Mouse (Mus musculus) gastrocnemius, postnatal 14 days (tissue): ENCODE measurements around the gene Car7. TPM values are rescaled to one million over a fixed set of nuclear protein-coding genes. Genes with fewer than 3 reads are reported as not detected.
A peak's percentile ranks its signal among the peaks of the same experiment; 100 is the strongest.

Experiments
- DNase-seq: peaks from one replicate; pipeline ENCODE4 v3.0.0; 2021; ENCODE audit warnings: mixed read lengths
- intact Hi-C: fragments of 180-260 bp; cut with DNase I; formaldehyde crosslinking; loops from one replicate; pipeline ENCODE4 v1.15.1; 2025; ENCODE audit warnings: low total_unique reads
- long read RNA-seq, 2 experiments: library from polyadenylated mRNA; stranded (forward); transcript quantifications; one replicate each; pipeline ENCODE4 v2.0.0; 2021
- total RNA-seq, 2 experiments: library from RNA; stranded (reverse); gene quantifications; 2 replicates each; pipeline ENCODE4 v1.2.3; 2021

Car7 gene
- total RNA-seq, result 1 to 10 TPM; 1.0 to 1.1 TPM
- long read RNA-seq, experiment 1, partial matches to known transcripts, result 0 of 2 reads
- long read RNA-seq, experiment 1, other reads (novel, unspliced or antisense), result 0 of 2 reads
- long read RNA-seq, experiment 2, partial matches to known transcripts, result 0 of 5 reads
- long read RNA-seq, experiment 2, other reads (novel, unspliced or antisense), result 1 of 5 reads

DNA sequence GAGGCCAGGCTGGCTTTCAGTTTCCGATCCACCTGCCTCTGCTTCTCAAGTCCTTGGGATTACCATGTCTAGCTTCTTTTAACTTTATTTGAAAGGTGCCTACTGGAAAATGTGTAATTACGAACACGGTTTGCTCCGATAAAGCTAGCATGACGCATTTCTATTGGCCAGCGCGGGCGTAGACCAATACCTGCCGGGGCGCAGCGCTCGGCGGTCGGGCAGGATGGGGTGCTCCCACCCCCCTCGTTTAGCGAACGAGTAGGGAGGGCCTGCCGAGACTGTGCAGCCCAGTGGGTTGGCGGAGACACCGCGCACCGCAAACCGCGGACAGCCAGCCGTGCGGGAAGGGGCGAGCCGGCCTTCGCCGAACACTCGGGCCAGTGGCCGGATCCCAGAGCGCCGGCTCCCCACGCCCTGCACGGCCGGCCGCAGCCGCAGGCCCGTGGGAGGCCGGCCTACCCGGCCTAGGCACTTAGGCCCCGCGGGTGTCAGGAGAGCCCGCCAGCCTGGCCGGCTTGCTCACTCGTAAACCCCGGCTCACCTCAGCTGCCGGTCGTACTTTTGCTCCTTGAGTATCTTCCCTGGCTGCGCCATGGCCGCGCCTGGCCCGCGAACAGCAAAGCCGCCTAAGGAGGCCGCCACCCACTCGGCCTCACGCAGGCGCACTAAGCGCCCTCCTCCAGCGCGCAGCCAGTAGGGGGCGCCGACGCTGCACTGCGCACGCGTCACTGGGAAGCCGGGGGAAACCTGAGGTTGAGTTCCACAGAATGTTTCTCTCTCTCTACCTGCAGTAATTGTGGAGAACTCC, at the start of gene Car7, which contains the start of gene Nae1:
Gene Car7 (plus strand): TSS at position 719 of the 808 bp plus-strand sequence.
Gene Nae1 (minus strand): TSS at position 667 of the 808 bp plus-strand sequence.
- intact Hi-C loops, result loop anchor here (5.0 kb wide), 1 partner anchor 33 kb away; no protein-coding TSS in a partner anchor

DNA sequence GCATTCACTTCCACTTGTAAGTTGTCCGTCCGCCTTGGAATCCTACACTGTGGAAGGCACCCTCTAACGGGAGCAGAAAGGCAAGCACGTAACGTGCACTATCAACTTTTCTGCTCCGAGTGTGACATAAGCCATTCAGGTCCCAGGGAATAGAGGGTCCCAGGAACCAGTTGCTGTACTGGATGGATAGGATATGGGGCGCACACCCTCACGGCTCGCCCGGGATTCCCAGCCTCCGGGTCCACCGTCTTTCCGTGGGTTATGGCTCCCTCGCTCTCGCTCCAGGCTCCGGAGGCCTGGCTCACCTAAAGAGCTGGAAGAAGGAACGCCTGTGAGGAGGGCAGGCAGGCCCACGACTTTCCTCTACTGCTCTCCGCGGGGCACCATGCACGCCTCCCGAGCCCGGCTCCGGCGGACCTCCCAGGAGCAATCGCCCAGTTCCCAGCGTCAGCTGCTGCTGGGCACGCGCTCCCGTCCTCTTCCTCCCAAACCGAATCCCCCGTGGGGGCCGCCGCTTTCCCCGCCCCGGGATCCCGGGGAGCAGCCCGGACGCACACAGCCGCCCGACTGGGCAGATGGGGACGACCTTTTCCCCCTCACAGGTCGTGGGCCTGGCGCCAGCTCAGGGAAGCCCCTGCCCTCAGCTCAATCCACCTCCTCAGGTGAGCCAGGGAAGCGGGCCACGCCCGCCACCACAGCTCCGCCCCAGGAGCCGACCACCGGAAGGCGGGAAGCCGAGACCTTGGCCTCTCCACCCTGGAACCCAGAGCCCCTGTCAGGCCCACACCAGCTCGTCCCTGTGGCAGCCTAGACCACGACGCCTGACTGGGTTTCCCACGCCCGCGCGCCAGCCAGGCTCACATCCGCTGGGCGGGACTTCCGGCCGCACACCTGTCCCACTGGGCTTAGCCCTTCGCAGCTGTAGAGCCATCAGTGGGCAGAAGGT, 25.2 kb upstream of the Car7 start, which contains the start of gene Terb1:
Gene Terb1 (minus strand): TSS at position 850 of the 946 bp plus-strand sequence.
- peak; percentile 29 for DNase-seq
- intact Hi-C loops, result no loop called here

More for the DNA sequence above, at the start of gene Car7, which contains the start of gene Nae1:
- DNase-seq, result peak; percentile 91

DNA sequence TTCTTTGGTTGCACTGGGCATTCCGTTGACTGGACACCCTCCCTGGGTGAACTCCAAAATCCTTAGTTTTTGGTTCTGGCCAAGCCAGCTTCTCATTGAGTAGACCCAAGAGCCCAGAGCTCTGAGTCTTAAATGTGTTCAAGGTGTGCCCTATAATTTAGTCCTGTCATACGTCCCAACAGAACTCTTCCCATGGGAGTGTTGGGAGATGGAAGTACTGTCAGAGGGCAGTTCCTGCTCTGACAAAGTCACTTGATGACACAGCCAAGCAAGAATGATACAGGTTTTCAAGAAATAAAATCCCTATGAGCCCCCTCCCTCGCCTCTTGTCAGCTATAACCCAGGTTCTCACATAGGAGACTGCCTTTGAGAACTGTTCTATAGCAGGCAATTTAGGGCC, 24.4 kb upstream of the Car7 start:
- DNase-seq, result no peak
- intact Hi-C loops, result no loop called here

DNA sequence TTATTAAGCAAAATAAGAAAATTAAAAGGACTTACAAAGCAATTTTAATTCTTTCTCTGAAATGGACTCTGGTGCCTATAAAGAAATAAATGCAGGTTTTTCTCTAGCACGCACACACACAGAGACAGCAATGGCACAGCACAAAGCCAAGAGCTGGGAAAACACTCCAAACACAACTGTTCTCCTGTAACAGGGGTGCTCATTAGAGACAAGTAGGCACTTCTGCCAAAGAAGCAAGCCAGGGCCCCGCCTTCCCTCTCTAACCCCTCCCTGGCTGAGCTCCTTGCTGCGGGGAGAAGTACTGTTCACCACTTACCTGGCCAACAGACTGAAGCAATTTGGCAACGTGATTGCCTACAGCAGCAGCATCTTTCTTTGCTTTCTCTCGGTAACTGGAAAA, 16.6 kb upstream of the Car7 start:
- intact Hi-C loops, result no loop called here

DNA sequence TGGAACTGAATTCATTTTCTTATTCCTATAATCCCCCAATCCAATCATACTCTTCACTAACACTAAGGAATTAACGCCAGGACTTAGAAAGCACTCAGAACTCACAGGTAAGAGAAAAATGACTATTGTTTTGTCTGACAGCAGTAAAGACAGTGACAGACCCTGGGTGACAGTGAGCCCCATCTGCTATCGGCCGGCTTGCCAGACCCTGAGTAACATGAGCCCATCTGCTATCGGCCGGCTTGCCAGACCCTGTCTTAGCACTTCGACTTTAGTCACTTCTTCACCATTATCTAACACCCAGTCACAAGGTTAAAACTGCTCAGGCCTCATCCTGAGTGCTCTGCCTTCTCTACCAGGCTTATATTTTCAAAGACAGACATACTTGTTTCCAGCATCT, 4.8 kb upstream of the Car7 start:
- DNase-seq, result no peak
- intact Hi-C loops, result loop anchor here (5.0 kb wide), 1 partner anchor 38 kb away; no protein-coding TSS in a partner anchor

More for the DNA sequence above, 16.6 kb upstream of the Car7 start:
- no peak for DNase-seq

DNA sequence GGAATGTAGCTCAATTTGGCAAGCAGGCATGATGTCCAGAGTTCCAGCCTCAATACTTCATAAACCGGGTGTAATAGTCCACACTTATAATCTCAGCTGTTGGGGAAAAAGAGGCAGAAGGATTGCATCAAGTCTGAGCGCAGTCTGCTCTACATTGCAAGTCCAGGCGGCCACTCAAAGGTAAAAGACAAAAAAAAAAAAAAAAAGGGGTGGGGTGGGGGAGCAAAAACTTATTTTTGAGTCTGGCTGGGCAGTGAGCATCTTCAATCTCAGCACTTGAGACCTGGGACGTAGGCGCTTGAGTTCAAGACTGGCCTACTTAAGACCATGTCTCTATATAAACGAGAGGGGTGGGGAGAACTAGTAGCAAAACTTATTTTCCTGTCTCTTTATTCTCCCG, 938 bp upstream of the Car7 start:
- no peak for DNase-seq
- intact Hi-C loops, result loop anchor here (5.0 kb wide), 1 partner anchor 34 kb away; no protein-coding TSS in a partner anchor

DNA sequence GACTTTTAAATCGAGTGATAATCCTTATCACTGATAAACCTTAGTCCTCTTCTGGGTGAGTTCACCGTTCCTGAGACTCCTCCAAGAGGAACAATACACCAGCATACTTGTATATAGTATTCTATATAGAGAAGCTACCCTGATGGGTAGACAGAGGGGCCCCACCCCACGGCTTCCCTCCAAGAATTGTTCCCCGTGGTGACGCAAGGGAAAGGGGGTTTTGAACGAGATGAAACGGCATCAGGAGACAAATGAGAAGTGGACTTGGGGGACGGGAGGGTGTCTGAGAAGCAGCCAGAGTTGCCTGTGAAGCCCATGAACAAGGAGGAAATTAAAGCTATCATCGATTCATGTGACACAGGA, 271 bp downstream of the Car7 start:
- DNase-seq, result no peak
- intact Hi-C loops, result loop anchor here (5.0 kb wide), 1 partner anchor 33 kb away; no protein-coding TSS in a partner anchor

DNA sequence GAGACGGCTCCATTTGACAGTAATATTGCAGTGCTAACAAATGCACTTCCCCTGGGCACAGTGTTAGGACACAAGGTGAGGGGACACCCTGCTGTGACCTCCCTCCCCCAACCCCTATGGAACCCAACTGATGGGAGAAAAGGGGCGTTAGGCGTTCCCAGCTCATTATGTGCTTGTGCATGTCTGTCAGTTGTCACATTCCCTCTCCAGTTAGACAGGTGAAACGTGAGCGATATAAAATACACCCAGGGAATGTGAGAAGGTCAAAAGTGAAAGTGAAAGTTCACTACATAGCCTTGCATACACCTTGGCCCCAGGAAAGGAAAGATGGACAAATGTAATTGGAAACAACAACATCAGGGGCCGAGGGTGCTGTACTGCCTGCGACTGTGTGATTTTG, 889 bp downstream of the Car7 start:
- intact Hi-C loops, result no loop called here
- no peak for DNase-seq

DNA sequence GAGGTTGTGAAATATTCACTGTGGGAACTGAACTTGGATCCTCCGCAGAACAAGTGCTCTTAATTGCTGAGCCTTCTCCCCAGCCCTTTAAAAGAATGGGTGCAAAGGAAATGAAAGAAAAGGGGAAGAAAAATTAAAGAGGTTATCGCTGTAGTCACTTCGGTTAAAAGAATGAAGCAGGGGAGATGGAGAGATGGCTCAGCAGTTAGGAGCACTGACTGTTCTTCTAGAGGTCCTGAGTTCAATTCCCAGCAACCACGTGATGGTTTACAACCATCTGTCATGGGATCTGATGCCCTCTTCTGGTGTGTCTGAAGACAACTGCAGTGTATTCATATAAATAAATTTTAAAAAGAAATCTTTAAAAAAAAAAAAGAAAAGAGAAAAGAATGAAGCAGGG, 1.5 kb downstream of the Car7 start:
- intact Hi-C loops, result no loop called here
- no peak for DNase-seq

DNA sequence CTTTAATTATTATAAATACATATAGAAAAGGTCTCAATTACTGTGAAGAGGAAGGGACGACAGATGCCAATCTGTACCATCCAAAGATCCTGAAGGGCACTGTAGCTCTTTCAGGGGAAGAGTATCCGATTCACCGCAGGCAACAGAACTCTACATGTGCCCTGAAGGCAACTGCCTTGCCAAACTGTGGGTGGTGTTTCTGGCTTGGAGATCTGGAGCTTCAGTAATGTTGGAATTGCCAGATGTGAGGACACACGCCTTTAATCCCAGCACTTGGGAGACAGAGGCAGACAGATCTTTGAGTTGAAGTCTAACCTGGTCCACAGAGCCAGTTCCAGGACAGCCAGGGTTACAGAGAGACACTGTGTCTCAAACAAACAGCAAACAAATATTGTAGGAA, 4.4 kb downstream of the Car7 start:
- intact Hi-C loops, result no loop called here
- DNase-seq, result no peak

DNA sequence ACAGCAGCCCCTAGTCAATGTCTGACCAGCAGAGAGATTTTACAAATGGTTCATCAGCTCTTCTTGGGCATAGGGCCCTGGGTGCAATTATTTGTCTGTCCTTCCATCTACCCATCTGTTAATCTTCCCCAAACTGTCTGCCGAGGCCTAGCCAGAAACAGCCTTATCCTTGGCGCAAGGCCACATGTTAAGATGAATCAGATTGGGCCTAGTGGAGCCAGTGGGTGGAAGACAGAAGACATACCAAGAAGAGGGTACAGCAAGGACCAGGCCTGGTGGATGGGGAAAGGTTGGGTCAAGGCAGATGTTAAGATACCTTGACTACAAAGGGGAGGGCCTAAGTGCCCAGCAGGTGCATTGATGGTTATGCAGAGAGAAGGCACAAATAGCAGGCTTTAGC, 5.1 kb downstream of the Car7 start:
- DNase-seq, result no peak
- intact Hi-C loops, result no loop called here

DNA sequence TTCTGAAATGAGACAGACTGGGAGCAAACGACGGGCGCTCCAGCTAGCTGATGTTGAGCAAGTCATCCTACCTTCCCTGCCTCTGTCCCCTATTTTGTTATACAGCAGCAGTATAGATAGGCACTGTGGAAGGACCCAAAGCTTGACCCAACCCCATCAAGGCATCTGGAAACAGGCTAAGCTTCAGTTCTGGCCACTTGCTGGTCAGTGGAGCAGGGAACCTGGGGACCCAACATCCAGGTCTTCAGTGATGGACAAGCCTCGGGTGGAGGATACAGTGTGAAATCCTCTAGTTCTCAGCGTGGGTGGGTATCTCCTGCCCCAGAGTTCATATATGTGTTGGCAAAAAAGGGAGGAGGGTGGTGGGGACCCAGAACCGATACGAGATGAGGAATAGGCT, 5.7 kb downstream of the Car7 start:
- intact Hi-C loops, result no loop called here
- DNase-seq, result no peak

DNA sequence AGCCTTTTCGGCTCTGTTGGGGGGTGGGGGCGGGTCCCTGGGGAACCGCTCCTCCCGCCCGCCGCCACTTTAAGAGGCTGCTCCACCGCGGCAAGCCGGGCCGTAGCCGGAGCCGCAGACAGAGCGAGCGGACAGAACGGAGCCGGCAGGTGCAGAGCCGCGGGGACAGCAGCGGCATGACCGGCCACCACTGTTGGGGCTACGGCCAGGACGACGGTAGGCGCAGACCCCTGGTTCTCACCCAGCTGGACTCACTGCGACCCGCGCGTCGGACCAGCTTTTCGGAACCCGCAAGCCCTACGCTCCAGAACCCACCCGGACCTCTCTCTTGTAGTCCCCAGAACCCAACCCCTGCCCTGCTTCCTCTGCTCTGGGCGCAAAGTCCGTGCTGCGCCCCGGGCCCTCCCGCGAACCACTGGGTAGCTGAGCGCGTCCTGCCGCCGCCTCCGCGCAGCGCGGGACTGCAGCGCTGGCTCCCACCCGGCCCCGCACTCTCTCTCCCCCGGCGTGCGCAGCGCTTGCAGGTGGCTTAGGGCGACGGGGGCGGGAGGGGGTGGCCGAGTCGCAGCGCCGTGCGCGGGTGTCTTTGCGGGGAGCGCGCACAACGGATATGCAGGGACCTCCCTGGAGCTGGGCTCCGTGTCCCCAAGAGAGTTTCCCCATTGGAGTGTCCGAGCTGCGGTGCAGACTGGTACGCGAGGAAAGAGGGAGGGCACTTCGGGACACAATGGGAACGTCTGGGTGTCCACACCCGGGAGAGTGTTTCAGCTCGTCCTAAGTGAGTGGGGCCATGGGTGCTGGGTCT, 6.4 kb downstream of the Car7 start:
- intact Hi-C loops, result no loop called here
- no peak for DNase-seq

DNA sequence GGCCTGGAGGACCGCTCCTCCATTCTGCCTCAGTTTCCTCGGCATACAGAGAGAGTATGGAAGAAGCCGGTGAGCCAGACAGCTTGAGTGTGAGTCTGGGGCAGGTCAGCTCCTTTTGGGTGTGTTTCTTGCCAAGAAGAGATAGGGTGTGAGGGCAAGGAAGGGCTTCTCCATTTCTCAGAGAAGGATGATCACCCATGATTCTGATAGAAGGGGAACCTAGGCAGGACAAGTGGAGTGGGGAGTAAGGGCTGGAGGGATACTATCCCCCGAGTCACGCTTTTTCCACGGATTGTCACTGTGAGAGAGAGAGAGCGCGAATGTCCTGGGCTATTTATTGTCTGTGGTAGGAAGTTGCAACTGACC, 7.0 kb downstream of the Car7 start:
- intact Hi-C loops, result no loop called here
- no peak for DNase-seq

DNA sequence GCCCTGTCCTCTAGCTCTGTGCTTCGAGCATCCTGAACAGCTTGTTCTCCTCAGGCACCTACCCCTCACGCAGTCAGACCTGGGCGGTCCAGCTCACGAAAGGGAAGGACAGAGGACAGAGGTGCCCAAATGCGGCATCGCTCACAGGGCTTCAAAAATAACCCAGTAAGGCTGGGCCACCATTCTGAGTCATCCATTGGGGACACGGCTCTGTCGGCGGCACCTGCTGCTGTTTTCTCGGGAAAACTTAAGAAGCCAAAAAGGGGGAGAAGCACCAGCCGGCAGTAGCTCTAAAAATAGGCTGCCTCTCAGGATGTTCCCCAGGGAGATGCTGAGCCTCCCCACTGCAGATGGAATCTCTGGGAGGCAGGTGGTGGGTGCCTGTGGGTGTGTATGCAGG, 7.7 kb downstream of the Car7 start:
- no peak for DNase-seq
- intact Hi-C loops, result no loop called here

DNA sequence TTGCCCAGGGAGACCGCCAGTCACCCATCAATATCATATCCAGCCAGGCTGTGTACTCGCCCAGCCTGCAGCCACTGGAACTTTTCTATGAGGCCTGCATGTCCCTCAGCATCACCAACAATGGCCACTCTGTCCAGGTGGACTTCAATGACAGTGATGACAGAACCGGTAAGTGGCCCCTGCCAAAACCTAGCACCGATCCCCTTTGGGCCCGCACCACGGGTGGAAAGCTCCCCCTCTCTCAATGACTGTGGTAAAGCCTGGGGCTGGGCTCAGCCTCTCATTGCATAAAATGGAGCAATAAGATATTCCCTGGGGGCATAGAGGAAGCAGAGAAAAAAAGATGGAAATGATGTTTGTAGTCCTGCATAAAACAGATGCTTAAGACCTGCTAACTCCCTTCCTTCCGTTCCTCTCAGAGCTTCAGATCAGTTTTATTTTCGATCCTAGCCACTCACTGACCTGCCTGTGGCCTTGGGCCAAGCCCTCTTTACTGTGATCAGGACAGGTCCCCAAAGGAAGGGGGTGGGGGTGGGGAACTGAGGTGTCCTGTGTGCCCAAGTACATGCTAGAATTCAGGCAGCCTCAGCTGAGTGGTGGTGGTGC, 9.1 kb downstream of the Car7 start:
- intact Hi-C loops, result no loop called here
- DNase-seq, result no peak

DNA sequence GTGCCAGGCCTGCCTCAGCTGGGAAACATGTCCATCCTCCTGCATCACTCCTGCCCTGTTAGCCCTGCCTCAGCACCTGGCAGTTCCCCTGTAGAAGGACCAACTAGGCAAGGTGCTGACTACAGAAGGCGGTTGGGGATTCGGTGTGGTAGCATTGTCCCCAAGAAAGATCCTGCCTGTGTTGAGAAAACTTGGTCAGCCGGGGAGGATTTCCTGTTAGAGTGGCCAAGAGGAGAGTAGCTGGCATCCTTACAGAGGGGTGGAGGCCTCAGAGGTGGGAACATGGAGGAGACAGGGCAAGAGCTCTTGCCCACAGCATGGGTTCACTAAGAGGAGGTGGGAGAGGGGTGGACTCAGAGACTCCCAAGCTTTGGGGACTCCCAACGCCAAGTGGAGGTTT, 20.7 kb downstream of the Car7 start:
- no peak for DNase-seq
- intact Hi-C loops, result no loop called here

DNA sequence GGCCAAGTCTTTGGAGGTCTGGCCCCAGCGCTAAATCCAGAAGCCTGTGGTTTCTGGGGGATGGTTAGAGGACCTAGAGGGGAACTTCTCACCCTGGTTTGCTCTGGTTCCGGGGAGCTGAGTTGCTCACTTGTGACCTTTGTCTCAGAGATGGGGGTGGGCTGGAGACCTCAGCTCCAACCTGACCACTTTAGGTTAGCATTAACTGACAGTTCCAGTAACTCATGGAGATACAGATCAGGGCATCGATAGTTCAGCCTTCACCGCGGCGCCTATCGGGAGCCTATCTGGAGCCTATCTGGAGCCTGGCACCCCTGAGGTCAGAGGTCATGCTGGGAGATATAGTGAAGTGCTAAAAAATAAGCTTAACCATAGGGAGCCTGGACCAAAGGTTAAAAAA, 22.7 kb downstream of the Car7 start:
- intact Hi-C loops, result no loop called here
- DNase-seq, result no peak

DNA sequence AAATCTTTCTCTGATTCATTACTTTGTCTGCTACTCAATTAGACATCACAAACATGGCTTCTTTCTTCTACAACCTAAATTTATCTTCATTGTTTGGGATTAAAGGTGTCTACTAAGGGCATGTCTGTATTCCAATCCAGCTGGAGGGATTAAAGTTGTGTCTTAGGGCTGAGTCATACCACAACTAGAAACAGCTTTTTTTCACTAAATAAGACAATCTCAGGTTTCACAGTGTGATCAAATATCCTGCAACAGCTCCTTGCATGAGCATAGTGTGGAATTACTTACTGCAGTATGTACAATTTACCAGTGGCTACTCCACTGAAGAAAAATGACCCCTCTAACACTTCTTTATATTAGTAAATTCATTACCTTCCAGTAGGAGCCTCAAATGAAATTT, 26.2 kb downstream of the Car7 start:
- intact Hi-C loops, result loop anchor here (10.0 kb wide), 1 partner anchor 216 kb away; no protein-coding TSS in a partner anchor

More for the DNA sequence above, 26.2 kb downstream of the Car7 start:
- DNase-seq, result no peak
